Mouse (Mus musculus): ENCODE data around the gene Vkorc1l1. TPM values are rescaled to one million over a fixed set of nuclear protein-coding genes. Genes with fewer than 3 reads are reported as not detected.
"Not testable (repeated sequence)": the region's sequence is repeated elsewhere in the genome, so short reads cannot be mapped to it uniquely, and the experiment has no call there.

Vkorc1l1 gene
- 22.9 and 29.4 TPM in 2 replicates for polyA plus RNA-seq (2015; fragmentation: Nextera tagmentation; extraction: Ambion mirVana)

DNA sequence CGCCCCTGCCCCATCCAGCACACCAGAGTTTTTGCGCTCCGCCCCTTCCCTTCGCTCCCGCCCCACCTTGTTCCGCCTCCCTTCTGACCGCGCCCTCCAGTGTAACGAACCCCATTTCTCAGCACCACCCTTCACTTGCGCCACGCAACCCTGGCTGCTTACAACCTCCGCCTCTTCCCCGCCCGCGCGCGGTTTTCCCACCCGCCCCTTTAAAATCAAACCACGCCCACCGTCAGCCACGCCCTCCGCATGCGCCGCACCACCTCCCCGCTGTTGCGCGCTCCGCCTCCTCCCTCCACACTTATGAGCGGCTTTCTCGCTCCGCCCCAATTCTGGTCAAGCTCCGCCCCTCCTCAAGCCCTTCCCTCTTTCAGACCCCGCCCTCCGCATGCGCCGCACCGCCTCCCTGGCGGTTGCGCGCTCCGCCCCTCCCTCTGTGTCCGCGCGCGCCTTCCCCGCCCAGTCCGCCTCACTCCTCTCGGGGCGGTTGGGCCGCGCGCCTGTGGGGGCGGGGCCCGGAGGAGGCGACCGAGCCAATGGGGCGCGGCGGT, at the start of gene Vkorc1l1:
Gene Vkorc1l1, plus strand, starts transcription at position 476 of the 551 bp plus-strand sequence.
- H3K4me2 ChIP-seq = peak within 1 kb of the TSS; percentile 78
- H3K27me3 ChIP-seq = no peaks in the 10 kb centered on the region
- H3K4me3 ChIP-seq (replicated peaks) = peak within 1 kb of the TSS; percentile 93
- DNase-seq (peak; percentile 97), ATAC-seq (ENCODE audit: low read depth) (peak; percentile 94)
- H3K9me3 ChIP-seq (replicated peaks) = no peaks in the 10 kb centered on the region
- WGBS (ENCODE audit: insufficient replicate concordance) = under 1% methylated on average over 59 of the region's 59 CpGs
- H3K36me3 ChIP-seq = peaks cover 9% of the 10 kb centered on the region
- peak within 1 kb of the TSS; percentile 96 for H3K27ac ChIP-seq
- H3K9ac ChIP-seq = peak within 1 kb of the TSS; percentile 95
- H3K4me1 ChIP-seq (replicated peaks) = peaks cover 31% of the 10 kb centered on the region

DNA sequence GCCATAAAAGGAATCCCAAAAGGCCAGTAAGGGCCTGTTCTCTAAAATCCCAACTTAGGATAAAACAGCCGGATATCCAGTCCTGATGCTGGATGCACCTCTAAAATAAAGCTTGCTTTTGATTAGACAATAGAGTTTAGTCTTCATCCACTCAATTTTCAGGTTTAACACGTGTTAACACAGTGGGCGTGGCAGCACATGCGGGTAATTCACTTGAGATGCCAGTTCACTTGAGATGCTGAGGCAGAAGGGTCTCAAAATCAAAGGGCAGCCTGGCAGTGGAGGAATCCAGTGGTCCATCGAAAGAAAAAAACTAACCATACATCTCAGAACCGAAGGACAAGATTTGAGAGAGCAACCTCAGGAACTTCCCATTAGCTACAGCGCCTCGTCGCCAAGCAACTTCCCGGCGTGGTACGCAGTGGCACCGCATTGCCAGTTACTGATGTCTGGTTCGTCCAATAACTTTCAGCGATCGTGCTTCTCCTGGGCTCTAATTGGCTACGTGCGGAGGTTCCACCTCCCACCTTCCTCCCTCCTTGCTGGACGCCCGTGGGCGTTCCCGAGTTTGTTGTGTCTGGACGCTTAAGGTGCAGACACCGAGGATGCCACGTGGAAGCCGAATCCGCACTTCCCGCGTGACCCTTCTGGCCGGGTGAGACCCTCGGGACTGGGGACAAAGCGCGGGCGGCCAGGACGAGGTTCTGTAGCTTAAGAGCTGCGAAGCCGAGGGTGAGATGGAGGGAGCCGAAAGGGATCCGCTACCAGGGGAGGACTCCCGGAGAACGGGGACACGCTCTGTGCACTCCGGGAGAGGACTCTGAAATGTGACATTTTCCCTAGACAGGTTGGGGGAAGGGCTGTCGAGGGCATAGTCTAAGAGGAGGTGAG, 46.3 kb upstream of the Vkorc1l1 start, which contains the start of gene Zbed5:
Gene Zbed5, plus strand, starts transcription at position 526 of the 891 bp plus-strand sequence.
- H3K4me2 ChIP-seq = peak within 1 kb of the TSS; percentile 93
- peak within 1 kb of the TSS; percentile 66 for H3K9ac ChIP-seq
- DNase-seq = peak; percentile 89
- no peak within 1 kb of the TSS for H3K27ac ChIP-seq
- H3K27me3 ChIP-seq = no peaks in the 10 kb centered on the region
- peaks cover 15% of the 10 kb centered on the region for H3K4me1 ChIP-seq (replicated peaks)
- WGBS (ENCODE audit: insufficient replicate concordance) = 3% methylated on average over 44 of the region's 44 CpGs
- peak; percentile 99 for ATAC-seq (ENCODE audit: low read depth)
- H3K9me3 ChIP-seq (replicated peaks) = no peaks in the 10 kb centered on the region
- H3K36me3 ChIP-seq = no peaks in the 10 kb centered on the region
- peak within 1 kb of the TSS; percentile 63 for H3K4me3 ChIP-seq (replicated peaks)

DNA sequence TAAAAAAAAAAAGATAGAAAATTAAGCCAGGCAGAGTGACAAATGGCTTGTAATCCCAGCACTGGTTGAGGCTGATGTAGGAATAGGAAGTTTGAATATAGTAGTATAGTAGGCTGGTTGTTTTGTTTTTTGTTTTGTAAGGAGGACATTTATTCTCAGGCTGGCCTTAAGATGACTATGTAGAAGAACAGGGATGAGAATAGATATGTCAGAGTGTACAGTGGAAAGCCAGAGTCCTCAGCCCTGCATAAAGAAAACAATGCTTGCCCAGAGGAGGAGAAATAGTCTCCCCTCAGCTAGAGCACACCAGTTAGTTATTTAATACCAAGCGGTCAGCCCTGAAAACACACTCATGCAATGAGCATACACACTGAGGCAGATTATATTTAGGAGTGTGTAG, 43.3 kb upstream of the Vkorc1l1 start, which contains the start of gene Phkg1:
Gene Phkg1, minus strand, starts transcription at position 101 of the 400 bp plus-strand sequence.
- Histone ChIP-seq H3K36me3 (no peaks in the 10 kb centered on the region), H3K9ac (no peak within 1 kb of the TSS), H3K4me2 (no peak within 1 kb of the TSS), H3K9me3 (replicated peaks) (no peaks in the 10 kb centered on the region), H3K4me1 (replicated peaks) (peaks cover 15% of the 10 kb centered on the region), H3K27ac (no peak within 1 kb of the TSS), H3K4me3 (replicated peaks) (no peak within 1 kb of the TSS), H3K27me3 (no peaks in the 10 kb centered on the region)
- DNase-seq = no peak
- ATAC-seq (ENCODE audit: low read depth) = no peak
- 90% methylated on average over 1 of the region's 1 CpGs for WGBS (ENCODE audit: insufficient replicate concordance)

DNA sequence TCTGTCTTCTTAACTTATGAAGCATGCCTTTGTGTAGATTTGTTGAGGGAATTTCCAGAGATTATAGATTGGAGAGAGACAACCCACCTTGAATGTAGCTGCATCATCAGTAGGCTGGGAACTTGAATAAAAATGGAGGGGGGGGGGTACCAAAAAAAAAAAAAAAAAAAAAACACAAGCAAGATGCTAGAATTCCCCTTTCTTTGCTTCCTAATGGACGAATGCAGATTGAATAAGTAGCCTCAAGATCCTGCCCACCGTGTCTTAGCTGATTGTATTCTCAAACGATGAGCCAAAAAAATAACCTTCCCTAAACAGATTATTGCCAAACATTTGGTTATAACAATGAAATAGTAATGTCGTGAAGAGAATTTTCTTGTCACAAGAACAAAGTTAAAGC, 34.0 kb upstream of the Vkorc1l1 start:
- Histone ChIP-seq H3K9me3 (replicated peaks) (no peaks in the 10 kb centered on the region), H3K4me1 (replicated peaks) (peaks cover 28% of the 10 kb centered on the region), H3K27ac (no peak overlapping the region), H3K27me3 (peaks cover 10% of the 10 kb centered on the region), H3K9ac (no peak overlapping the region), H3K4me3 (replicated peaks) (peak overlapping the region; percentile 76), H3K4me2 (peak overlapping the region; percentile 98), H3K36me3 (no peaks in the 10 kb centered on the region)
- no peak for DNase-seq
- ATAC-seq (ENCODE audit: low read depth) = no peak
- 21% methylated on average over 4 of the region's 4 CpGs for WGBS (ENCODE audit: insufficient replicate concordance)

GRCm38 (mm10) chr5:129908242-129908965, 33.4 kb upstream of the Vkorc1l1 start, which contains the start of gene Nupr1l:
Gene Nupr1l (plus strand): TSS chr5:129908540.
- peak within 1 kb of the TSS; percentile 98 for H3K4me2 ChIP-seq
- 1% methylated on average over 63 of the region's 63 CpGs for WGBS (ENCODE audit: insufficient replicate concordance)
- H3K4me3 ChIP-seq (replicated peaks) = peak within 1 kb of the TSS; percentile 76
- H3K27ac ChIP-seq = peak within 1 kb of the TSS; percentile 63
- H3K27me3 ChIP-seq = peaks cover 10% of the 10 kb centered on the region
- DNase-seq (peak; percentile 83), ATAC-seq (ENCODE audit: low read depth) (peak; percentile 95)
- no peaks in the 10 kb centered on the region for H3K36me3 ChIP-seq
- peak within 1 kb of the TSS; percentile 83 for H3K9ac ChIP-seq
- H3K9me3 ChIP-seq (replicated peaks) = no peaks in the 10 kb centered on the region
- peaks cover 28% of the 10 kb centered on the region for H3K4me1 ChIP-seq (replicated peaks)

- Histone ChIP-seq H3K4me1 (replicated peaks) (peaks cover 28% of the 10 kb centered on the region), H3K36me3 (no peaks in the 10 kb centered on the region), H3K9me3 (replicated peaks) (no peaks in the 10 kb centered on the region), H3K4me3 (replicated peaks) (peak overlapping the region; percentile 76), H3K9ac (peak overlapping the region; percentile 83), H3K4me2 (peak overlapping the region; percentile 98), H3K27ac (no peak overlapping the region), H3K27me3 (peaks cover 10% of the 10 kb centered on the region)
- WGBS (ENCODE audit: insufficient replicate concordance) = 64% methylated on average over 9 of the region's 9 CpGs
- ATAC-seq (ENCODE audit: low read depth) (no peak), DNase-seq (no peak)
These were observed 32.6 kb upstream of the Vkorc1l1 start for GRCm38 (mm10) chr5:129909147-129909546.

- Histone ChIP-seq H3K27me3 (peaks cover 10% of the 10 kb centered on the region), H3K9ac (no peak overlapping the region), H3K4me1 (replicated peaks) (peaks cover 28% of the 10 kb centered on the region), H3K4me3 (replicated peaks) (peak overlapping the region; percentile 76; the same call in 1 of the 2 replicates), H3K27ac (no peak overlapping the region), H3K9me3 (replicated peaks) (no peaks in the 10 kb centered on the region), H3K4me2 (peak overlapping the region; percentile 98), H3K36me3 (no peaks in the 10 kb centered on the region)
- ATAC-seq (ENCODE audit: low read depth) (no peak), DNase-seq (no peak)
- WGBS (ENCODE audit: insufficient replicate concordance) = 64% methylated on average over 7 of the region's 7 CpGs
These were observed 32.2 kb upstream of the Vkorc1l1 start for GRCm38 (mm10) chr5:129909591-129909990.

DNA sequence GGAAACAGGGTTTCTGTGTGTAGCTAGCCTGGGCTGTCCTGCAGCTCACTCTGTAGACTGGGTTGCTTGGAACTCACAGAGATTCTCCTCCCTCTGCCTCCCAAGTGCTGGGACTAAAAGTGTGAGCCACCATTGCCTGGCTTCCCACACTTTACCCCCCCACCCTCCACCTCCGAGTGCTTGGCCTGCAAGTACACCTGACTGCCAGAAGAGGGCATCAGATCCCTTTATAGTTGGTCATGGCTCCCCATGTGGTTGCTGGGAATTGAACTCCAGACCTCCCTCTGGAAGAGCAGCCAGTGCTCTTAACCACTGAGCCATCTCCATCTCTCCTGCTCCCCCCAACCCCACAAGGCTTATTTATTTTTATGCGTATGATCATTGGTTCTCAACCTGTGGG, 27.7 kb upstream of the Vkorc1l1 start:
- DNase-seq (peak; percentile 12), ATAC-seq (ENCODE audit: low read depth) (no peak)
- Histone ChIP-seq H3K27ac (no peak overlapping the region), H3K9ac (no peak overlapping the region), H3K9me3 (replicated peaks) (no peaks in the 10 kb centered on the region), H3K4me2 (no peak overlapping the region), H3K27me3 (peaks cover 9% of the 10 kb centered on the region), H3K4me1 (replicated peaks) (peaks cover 18% of the 10 kb centered on the region), H3K36me3 (no peaks in the 10 kb centered on the region), H3K4me3 (replicated peaks) (no peak overlapping the region)
- WGBS (ENCODE audit: insufficient replicate concordance) = 20% methylated on average over 2 of the region's 2 CpGs

DNA sequence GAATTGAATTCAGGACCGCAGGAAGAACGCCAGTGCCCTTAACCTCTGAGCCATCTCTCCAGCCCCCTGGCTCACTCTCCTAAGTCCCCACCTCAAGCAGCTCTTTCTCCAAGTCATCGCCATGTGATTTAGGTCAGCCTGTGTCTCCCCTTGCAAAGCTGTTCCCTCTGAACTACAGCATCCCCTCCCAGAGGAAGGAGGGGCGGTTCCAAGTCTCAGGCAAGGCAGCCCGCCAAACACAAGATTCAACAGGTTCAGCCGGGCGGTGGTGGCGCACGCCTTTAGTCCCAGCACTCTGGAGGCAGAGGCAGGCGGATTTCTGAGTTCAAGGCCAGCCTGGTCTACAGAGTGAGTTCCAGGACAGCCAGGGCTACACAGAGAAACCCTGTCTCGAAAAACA, 26.3 kb upstream of the Vkorc1l1 start:
- not testable (repeated sequence) for ATAC-seq (ENCODE audit: low read depth)

DNA sequence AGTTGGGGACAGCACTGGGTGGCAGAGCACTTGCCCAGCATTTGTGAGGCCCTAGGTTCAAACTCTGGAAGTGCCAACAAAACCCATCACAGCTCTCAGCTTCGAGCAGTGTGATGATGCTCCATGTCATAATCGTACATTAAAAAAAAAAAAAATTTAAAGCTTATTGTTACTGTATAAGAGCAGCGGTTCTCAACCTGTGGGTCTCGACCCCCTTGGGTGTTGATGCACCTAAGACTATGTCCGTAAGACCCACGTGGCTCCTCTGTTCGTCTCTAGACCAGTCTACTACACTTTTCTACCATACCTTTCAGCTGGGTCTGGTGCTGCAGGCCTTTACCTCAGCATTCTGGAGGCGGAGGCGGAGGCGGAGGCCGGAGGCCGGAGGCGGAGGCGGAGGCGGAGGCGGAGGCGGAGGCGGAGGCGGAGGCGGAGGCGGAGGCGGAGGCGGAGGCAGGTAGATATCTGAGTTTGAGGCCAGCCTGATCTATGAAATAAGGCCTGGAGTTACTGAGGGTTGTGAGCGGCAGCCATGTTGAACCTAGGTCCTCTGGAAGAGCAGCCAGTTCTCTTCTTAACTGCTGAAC, 23.6 kb upstream of the Vkorc1l1 start:
- Histone ChIP-seq H3K9ac (no peak overlapping the region), H3K36me3 (no peaks in the 10 kb centered on the region), H3K4me2 (no peak overlapping the region), H3K27ac (no peak overlapping the region), H3K9me3 (replicated peaks) (no peaks in the 10 kb centered on the region), H3K27me3 (no peaks in the 10 kb centered on the region), H3K4me1 (replicated peaks) (peaks cover 15% of the 10 kb centered on the region), H3K4me3 (replicated peaks) (no peak overlapping the region)
- peak; percentile 18 for DNase-seq
- 0 out of 2 replicates have a peak, but pooled peaks have one; percentile 29 for ATAC-seq (ENCODE audit: low read depth)
- 73% methylated on average over 24 of the region's 24 CpGs for WGBS (ENCODE audit: insufficient replicate concordance)

More for the DNA sequence above, 26.3 kb upstream of the Vkorc1l1 start:
- not testable (repeated sequence) for H3K36me3 ChIP-seq; H3K4me3 ChIP-seq (replicated peaks); H3K9ac ChIP-seq; H3K9me3 ChIP-seq (replicated peaks); H3K4me2 ChIP-seq; H3K27me3 ChIP-seq; DNase-seq; H3K27ac ChIP-seq
- 83% methylated on average over 11 of the region's 11 CpGs for WGBS (ENCODE audit: insufficient replicate concordance)
- peaks cover 14% of the 10 kb centered on the region for H3K4me1 ChIP-seq (replicated peaks)

All from liver, embryonic 13.5 days (tissue).